Mouse (Mus musculus) neutrophil, adult 5-6 weeks (primary cell): ENCODE measurements around the gene Tmem252. TPM values are rescaled to one million over a fixed set of nuclear protein-coding genes. Genes with fewer than 3 reads are reported as not detected.
"Not testable (repeated sequence)": the region's sequence is repeated elsewhere in the genome, so short reads cannot be mapped to it uniquely, and the experiment has no call there.

Source experiments
- ATAC-seq: fragments of 151-379, 151-347 bp; 2 replicates; pipeline ENCODE4 v1.8.0; 2017; ENCODE audit warnings: mild to moderate bottlenecking, moderate TSS enrichment; ENCODE audit not compliant: insufficient number of reproducible peaks, poor library complexity, low FRiP score, severe bottlenecking; ENCODE audit errors: extremely low read depth
- total RNA-seq: library from RNA; stranded (forward); fragments of 200-1000 nt; gene quantifications from 2 replicates; pipeline ENCODE4 v1.2.3, GENCODE M21; 2017

Tmem252 gene
- total RNA-seq, 1 experiment from 2014 or later, result not detected

GRCm38 (mm10) chr19:24673331-24673730, 477 bp upstream of the Tmem252 start:
- ATAC-seq, result no peak

DNA sequence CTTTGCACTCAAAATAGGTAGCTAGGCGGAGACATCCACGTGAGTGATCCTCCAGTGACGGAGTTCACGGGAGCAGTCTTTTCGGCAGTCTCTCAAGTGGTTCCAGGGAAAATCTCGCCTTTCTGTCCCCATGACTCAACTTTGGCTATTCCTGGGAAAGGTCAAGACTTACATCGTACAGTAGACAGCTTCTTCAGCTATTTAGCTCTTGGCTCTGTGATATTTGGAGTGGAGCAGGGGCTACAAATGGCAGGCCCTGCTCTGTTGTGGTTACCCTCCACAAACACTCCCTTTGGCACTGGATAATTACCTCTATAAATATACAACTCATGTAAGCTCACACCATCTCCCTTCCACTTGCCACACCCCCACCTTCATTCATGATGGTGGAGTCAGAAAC, 2.6 kb downstream of the Tmem252 start:
- ATAC-seq, result no peak

GRCm38 (mm10) chr19:24677242-24677984, 3.6 kb downstream of the Tmem252 start:
- no peak for ATAC-seq

GRCm38 (mm10) chr19:24683016-24683720, 9.4 kb downstream of the Tmem252 start:
- ATAC-seq, result no peak

DNA sequence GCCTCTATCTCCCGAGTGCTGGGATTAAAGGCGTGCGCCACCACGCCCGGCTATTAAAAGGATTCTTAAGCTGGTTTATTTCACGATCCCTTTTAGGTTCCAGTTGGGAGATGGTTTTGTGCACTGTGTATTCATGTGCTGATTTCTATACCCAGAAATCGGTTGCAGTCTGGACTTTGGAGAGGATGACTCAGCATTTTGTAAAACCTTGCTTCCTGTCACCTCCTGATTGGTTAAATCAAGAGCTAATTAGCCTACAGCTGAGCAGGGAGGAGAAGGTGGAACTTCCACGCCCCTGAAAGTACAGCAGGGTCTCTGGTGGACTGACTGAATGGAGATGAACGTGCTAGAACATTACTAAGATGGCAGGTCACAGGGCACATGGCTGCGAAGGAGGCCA, 12.6 kb downstream of the Tmem252 start:
- no peak for ATAC-seq

DNA sequence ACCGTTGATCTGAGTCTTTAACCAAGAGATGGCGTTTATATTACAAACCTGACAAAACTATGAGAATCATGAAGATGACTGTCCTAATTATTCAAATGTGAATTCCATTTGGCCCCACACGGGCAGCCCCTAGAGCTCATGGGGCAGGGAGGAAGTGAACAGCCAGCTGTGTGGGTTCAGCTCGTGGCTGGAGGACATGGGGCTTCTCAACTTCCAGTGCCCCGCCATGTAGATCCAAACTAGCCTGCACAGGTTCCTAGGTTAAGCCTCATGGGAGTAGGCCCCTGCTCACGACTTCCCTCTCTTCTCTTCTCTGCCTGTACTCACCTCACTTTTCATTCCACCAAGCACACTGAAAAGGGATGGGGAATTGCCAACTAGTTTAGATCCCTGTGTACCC, 14.5 kb downstream of the Tmem252 start:
- ATAC-seq, result no peak

GRCm38 (mm10) chr19:24689531-24689930, 15.7 kb downstream of the Tmem252 start:
- no peak for ATAC-seq

DNA sequence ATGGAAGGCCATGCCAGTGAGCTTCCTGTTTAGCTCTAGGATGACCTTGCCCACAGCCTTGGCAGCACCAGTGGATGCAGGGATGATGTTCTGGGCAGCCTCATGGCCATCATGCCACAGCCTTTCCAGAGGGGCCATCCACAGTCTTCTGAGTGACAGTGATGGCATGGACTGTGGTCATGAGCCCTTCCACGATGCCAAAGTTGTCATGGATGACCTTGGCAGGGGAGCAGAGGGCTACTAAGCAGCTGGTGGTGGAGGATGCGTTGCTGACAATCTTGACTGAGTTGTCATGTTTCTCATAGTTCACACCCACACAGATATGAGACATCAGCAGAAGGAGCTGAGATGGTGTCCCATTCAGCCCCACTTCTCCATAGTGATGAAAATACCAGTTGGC, 18.9 kb downstream of the Tmem252 start:
- no peak for ATAC-seq

DNA sequence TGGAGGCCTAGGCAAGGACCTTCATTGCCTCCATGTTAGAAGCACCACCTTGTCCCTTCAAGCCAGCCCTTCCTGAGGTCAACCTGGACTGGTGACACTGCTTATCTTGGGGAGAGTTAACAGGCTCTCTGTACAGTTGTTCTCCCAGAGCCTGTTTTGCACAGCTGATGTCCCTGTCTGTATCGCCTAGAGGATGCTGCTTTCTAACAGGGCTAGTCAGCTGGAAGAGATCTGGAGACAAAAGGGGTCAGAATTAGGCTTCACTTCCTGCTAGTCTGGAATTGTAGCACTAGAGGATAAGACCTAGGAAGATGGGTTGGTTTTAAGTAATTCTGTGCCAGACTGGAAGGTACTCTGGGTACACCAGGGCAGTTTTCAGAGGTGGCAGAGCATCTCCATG, 24.1 kb downstream of the Tmem252 start:
- no peak for ATAC-seq

GRCm38 (mm10) chr19:24698651-24699050, 24.8 kb downstream of the Tmem252 start:
- ATAC-seq, result no peak

DNA sequence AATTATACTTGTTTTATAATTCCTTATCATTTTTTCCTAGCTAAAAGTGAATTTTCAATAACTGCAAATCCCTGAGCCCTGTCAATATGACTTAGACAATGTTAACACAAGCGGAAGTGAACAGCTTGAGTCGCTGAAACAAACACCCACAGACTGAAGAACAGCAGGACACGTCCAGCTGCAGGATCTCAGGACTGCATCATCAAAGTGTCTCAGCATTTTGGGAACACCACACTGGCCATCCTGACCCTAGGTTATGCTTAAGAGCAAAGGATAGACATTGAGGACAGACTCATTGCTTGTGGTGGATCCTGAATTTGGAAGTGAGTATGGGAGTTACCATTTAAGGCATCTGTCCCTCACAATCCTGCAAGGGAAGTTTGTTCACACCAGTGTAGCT, 25.4 kb downstream of the Tmem252 start:
- ATAC-seq, result no peak

GRCm38 (mm10) chr19:24699910-24700309, 26.1 kb downstream of the Tmem252 start:
- ATAC-seq, result no peak

DNA sequence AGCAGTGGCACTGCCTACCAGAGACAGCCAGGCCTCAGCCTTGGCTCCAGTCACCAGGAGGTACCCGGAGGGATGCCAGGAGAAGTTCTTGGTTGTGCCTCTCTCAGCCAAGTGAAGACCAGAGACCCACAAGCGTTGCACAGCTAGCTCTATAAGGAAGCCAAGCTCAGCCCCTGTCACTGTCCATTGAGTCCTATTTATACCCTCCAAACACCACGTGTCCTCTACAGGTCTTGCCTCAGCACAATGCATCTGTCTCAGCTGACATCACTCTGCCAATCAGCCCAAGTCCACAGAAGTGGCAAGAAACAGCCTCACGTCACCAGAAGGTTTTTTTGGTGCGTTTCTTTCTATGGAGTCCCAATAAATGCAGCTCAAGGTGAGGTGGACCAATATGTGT, 26.9 kb downstream of the Tmem252 start:
- no peak for ATAC-seq

GRCm38 (mm10) chr19:24701716-24702115, 27.9 kb downstream of the Tmem252 start:
- no peak for ATAC-seq

DNA sequence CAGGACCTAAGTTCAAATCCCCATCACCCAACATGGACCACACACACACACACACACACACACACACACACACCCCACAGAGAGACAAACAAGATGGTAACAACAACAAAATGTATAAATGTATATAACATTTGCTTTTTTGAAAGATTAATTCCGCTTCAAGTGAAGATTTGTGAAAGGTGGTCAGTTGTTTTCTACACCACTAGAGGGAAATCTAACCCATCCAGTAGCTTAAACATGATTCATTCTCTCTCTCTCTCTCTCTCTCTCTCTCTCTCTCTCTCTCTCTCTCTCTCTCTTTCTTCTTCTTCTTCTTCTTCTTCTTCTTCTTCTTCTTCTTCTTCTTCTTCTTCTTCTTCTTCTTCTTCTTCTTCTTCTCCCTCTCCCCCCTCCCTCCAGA, 29.4 kb downstream of the Tmem252 start:
- not testable (repeated sequence) for ATAC-seq

DNA sequence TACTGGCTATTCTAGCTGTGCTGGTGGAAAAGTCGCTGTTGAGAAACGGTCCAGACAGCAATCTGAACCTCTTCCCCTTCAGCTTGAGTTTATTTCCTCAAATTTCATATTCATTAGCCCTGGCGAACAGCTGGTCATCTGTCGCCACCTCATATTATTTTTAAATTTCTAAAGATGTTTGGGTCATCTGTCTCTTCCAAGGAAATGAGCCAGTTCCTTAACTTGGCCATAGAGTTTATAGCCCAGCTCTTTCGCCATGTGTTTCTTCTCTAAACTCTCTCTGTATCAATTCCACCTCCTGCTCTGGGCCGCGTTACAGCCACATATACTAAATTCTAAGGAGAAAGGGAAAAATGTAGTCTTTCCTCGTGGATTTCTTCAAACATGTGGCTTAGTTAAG, 29.9 kb downstream of the Tmem252 start:
- ATAC-seq, result no peak

GRCm38 (mm10) chr19:24704326-24704725, 30.5 kb downstream of the Tmem252 start:
- ATAC-seq, result no peak

- ATAC-seq, result no peak
These were observed 31.6 kb downstream of the Tmem252 start for GRCm38 (mm10) chr19:24705395-24705794.

- ATAC-seq, result no peak
These were observed 33.5 kb downstream of the Tmem252 start for GRCm38 (mm10) chr19:24707071-24707906.

DNA sequence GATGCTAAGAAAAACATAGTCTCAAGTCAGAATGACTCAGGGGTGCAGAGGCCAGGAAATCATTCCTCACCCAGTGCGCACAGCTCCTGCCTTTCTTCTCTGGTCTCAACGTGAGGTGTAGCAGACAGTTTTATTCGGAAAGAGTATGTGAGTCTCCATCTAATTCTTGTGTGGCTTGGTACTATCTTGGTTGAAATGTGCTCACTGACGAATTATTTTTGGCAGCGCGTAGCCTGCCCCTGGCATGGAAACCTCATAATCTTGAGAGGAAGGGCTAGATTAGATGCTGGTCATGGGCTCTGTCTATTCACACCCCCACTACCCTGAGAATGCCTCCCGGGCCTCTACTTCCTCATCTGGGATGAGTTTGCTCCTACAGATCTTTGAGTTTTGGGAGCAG, 34.2 kb downstream of the Tmem252 start:
- no peak for ATAC-seq
